ENCODE assay signal across 16 mouse cellular contexts in genomic region chr2:94343290-94344285, GRCm38 (mm10).
A peak's percentile ranks its signal among the peaks of the same experiment; 100 is the strongest.
DNase-seq lines count a peak whose midpoint lies in the region; ATAC-seq and TF ChIP-seq lines count a peak whose summit lies in the region.
"Had no signal": no experiment of that assay in that cellular context is flagged by ENCODE, and none has a peak within 500 bp of the region (broad histone marks: within the 10 kb centered on the region; RNA-seq: fewer than 3 reads in every experiment).

No protein-coding gene starts in this region.

- H3K9ac ChIP-seq in embryonic facial prominence, embryonic 13.5 days, result no peak overlapping the region
- H3K9ac ChIP-seq in kidney, postnatal 0 days (ENCODE audit: low read depth, low read length), result no peak overlapping the region
- H3K9ac ChIP-seq in forebrain, embryonic 12.5 days, result no peak overlapping the region
- H3K9ac ChIP-seq: limb, embryonic 15.5 days; liver, postnatal 0 days; neural tube, embryonic 13.5 days had no signal

- 79% methylated on average over 12 of the region's 12 CpGs for WGBS in embryonic facial prominence, embryonic 13.5 days
- 85% methylated on average over 12 of the region's 12 CpGs for WGBS in embryonic facial prominence, embryonic 10.5 days
- 59% methylated on average over 12 of the region's 12 CpGs for WGBS in kidney, postnatal 0 days
- WGBS in forebrain, embryonic 12.5 days, result 49% methylated on average over 12 of the region's 12 CpGs

- H3K9me3 ChIP-seq in embryonic facial prominence, embryonic 13.5 days, result no peaks in the 10 kb centered on the region
- no peaks in the 10 kb centered on the region for H3K9me3 ChIP-seq in embryonic facial prominence, embryonic 10.5 days
- no peaks in the 10 kb centered on the region for H3K9me3 ChIP-seq in kidney, postnatal 0 days (replicated peaks; ENCODE audit: low read length)
- no peaks in the 10 kb centered on the region for H3K9me3 ChIP-seq in forebrain, embryonic 12.5 days
- H3K9me3 ChIP-seq: limb, embryonic 15.5 days; neural tube, embryonic 13.5 days had no signal

- DNase-seq in embryonic facial prominence, embryonic 10.5 days (ENCODE audit: low spot score), result no peak
- peak; percentile 58 for DNase-seq in kidney, postnatal 0 days (ENCODE audit: low spot score)
- no peak for DNase-seq in kidney, postnatal 14 days
- DNase-seq in left cerebral cortex, adult 18-20 months (ENCODE audit: low spot score in 2 of 2), result no peak
- no peak for DNase-seq in spleen, postnatal 14 days (ENCODE audit: low spot score in 2 of 2)
- no peak for DNase-seq in neural tube, embryonic 10.5 days (ENCODE audit: extremely low spot score, low spot score)
- DNase-seq: layer of hippocampus, adult 9-11 months; liver, postnatal 0 days; lung, postnatal 36 days; right cerebral cortex, postnatal 4 days; thymus, postnatal 25 days had no signal

- H3K4me3 ChIP-seq in embryonic facial prominence, embryonic 13.5 days, result no peak overlapping the region
- H3K4me3 ChIP-seq in embryonic facial prominence, embryonic 10.5 days, result no peak overlapping the region
- H3K4me3 ChIP-seq in kidney, postnatal 0 days (replicated peaks; ENCODE audit: low read depth, low read length), result no peak overlapping the region
- H3K4me3 ChIP-seq in forebrain, embryonic 12.5 days (replicated peaks), result no peak overlapping the region
- H3K4me3 ChIP-seq: limb, embryonic 15.5 days; neural tube, embryonic 13.5 days had no signal

- peaks cover 35% of the 10 kb centered on the region for H3K36me3 ChIP-seq in embryonic facial prominence, embryonic 13.5 days
- H3K36me3 ChIP-seq in embryonic facial prominence, embryonic 10.5 days (replicated peaks), result peaks cover 41% of the 10 kb centered on the region
- peaks cover 7% of the 10 kb centered on the region; the same call in 1 of the 2 replicates for H3K36me3 ChIP-seq in kidney, postnatal 0 days (ENCODE audit: insufficient read depth, low read length)
- H3K36me3 ChIP-seq in forebrain, embryonic 12.5 days (replicated peaks), result peaks cover 26% of the 10 kb centered on the region

- peaks cover 17% of the 10 kb centered on the region for H3K4me1 ChIP-seq in embryonic facial prominence, embryonic 13.5 days
- H3K4me1 ChIP-seq in embryonic facial prominence, embryonic 10.5 days, result peaks cover 5% of the 10 kb centered on the region
- H3K4me1 ChIP-seq in kidney, postnatal 0 days (replicated peaks; ENCODE audit: insufficient read depth, low read length), result no peaks in the 10 kb centered on the region
- peaks cover 7% of the 10 kb centered on the region; the same call in 1 of the 2 replicates for H3K4me1 ChIP-seq in forebrain, embryonic 12.5 days
- H3K4me1 ChIP-seq: limb, embryonic 15.5 days; neural tube, embryonic 13.5 days had no signal

- no peak for TF ChIP-seq CTCF in kidney, postnatal 0 days (IDR thresholded peaks at IDR 0.05; ENCODE audit: low read depth)

- peak overlapping the region; percentile 48; the same call in 1 of the 2 replicates for H3K27ac ChIP-seq in embryonic facial prominence, embryonic 13.5 days
- no peak overlapping the region for H3K27ac ChIP-seq in embryonic facial prominence, embryonic 10.5 days (replicated peaks)
- no peak overlapping the region for H3K27ac ChIP-seq in kidney, postnatal 0 days
- H3K27ac ChIP-seq in forebrain, embryonic 12.5 days, result peak overlapping the region; percentile 50; the same call in 1 of the 2 replicates
- H3K27ac ChIP-seq: limb, embryonic 15.5 days; neural tube, embryonic 13.5 days had no signal

- ATAC-seq in embryonic facial prominence, embryonic 13.5 days (ENCODE audit: insufficient number of reproducible peaks, insufficient read depth, low FRiP score, low TSS enrichment, low read depth), result no peak
- ATAC-seq in kidney, postnatal 0 days (replicated peaks; ENCODE audit: low FRiP score, low read depth), result peak; percentile 27; the same call in 1 of the 2 replicates
- no peak for ATAC-seq in forebrain, embryonic 12.5 days (ENCODE audit: low FRiP score)
- ATAC-seq: activated CD4-positive, CD25-positive, alpha-beta regulatory T cell, adult 4 months; liver, postnatal 0 days had no signal

- no peak overlapping the region for H3K4me2 ChIP-seq in embryonic facial prominence, embryonic 13.5 days
- no peak overlapping the region for H3K4me2 ChIP-seq in kidney, postnatal 0 days (ENCODE audit: low read length)
- no peak overlapping the region for H3K4me2 ChIP-seq in forebrain, embryonic 12.5 days
- H3K4me2 ChIP-seq: limb, embryonic 15.5 days; neural tube, embryonic 13.5 days had no signal

- no peaks in the 10 kb centered on the region for H3K27me3 ChIP-seq in embryonic facial prominence, embryonic 13.5 days
- no peaks in the 10 kb centered on the region for H3K27me3 ChIP-seq in embryonic facial prominence, embryonic 10.5 days (replicated peaks; ENCODE audit: low read depth, poor library complexity, severe bottlenecking)
- H3K27me3 ChIP-seq in kidney, postnatal 0 days (ENCODE audit: insufficient read depth, low read length), result no peaks in the 10 kb centered on the region
- H3K27me3 ChIP-seq in forebrain, embryonic 12.5 days, result no peaks in the 10 kb centered on the region
- H3K27me3 ChIP-seq: limb, embryonic 15.5 days; neural tube, embryonic 13.5 days had no signal

Comparison
In these comparisons a context has a peak if more than half of its experiments do, and no peak if none do; other contexts are left out.
1. H3K27ac ChIP-seq: peak in embryonic facial prominence, embryonic 13.5 days (single experiment) and forebrain, embryonic 12.5 days (single experiment); none in embryonic facial prominence, embryonic 10.5 days (single experiment) and kidney, postnatal 0 days (single experiment).